9 mouse cellular contexts compared by ENCODE assay signal in genomic region chr11:109441119-109441518, GRCm38 (mm10). TPM values are rescaled to one million over a fixed set of nuclear protein-coding genes. Genes with fewer than 3 reads are reported as not detected.
DNase-seq lines count a peak whose midpoint lies in the region; ATAC-seq and TF ChIP-seq lines count a peak whose summit lies in the region.
"Had no signal": no experiment of that assay in that cellular context is flagged by ENCODE, and none has a peak within 500 bp of the region (broad histone marks: within the 10 kb centered on the region; RNA-seq: fewer than 3 reads in every experiment).

No protein-coding gene starts in this region.

- no peak overlapping the region for H3K27ac ChIP-seq in heart, embryonic 13.5 days (replicated peaks)
- no peak overlapping the region for H3K27ac ChIP-seq in heart, embryonic 10.5 days
- H3K27ac ChIP-seq in MEL (ENCODE audit: control insufficient read depth, low read depth, low read length), result no peak overlapping the region
- no peak overlapping the region for H3K27ac ChIP-seq in embryonic facial prominence, embryonic 14.5 days (replicated peaks; ENCODE audit: low read depth, low read length)

- WGBS in heart, embryonic 13.5 days, result 54% methylated on average over 3 of the region's 3 CpGs
- 58% methylated on average over 3 of the region's 3 CpGs for WGBS in heart, embryonic 10.5 days
- WGBS in embryonic facial prominence, embryonic 14.5 days, result 66% methylated on average over 3 of the region's 3 CpGs

- TF ChIP-seq POLR2A in MEL (IDR thresholded peaks at IDR 0.05; ENCODE audit: control insufficient read depth in 1 of 2, insufficient read depth in 1 of 2, low read depth in 1 of 2, low read length in 2 of 2, poor library complexity in 1 of 2), result no peak

- H3K79me2 ChIP-seq in MEL (ENCODE audit: control insufficient read depth, insufficient read depth, low read length, poor library complexity), result peaks cover 2% of the 10 kb centered on the region; the same call in 1 of the 2 replicates

- no peaks in the 10 kb centered on the region for H3K27me3 ChIP-seq in heart, embryonic 13.5 days (replicated peaks)
- H3K27me3 ChIP-seq in heart, embryonic 10.5 days (ENCODE audit: insufficient read depth, poor library complexity, severe bottlenecking), result no peaks in the 10 kb centered on the region
- H3K27me3 ChIP-seq in MEL (ENCODE audit: control insufficient read depth in 1 of 2, insufficient read depth in 2 of 2, low read length in 2 of 2), result no peaks in the 10 kb centered on the region
- H3K27me3 ChIP-seq in embryonic facial prominence, embryonic 14.5 days (replicated peaks; ENCODE audit: control insufficient read depth, insufficient read depth, low read length), result no peaks in the 10 kb centered on the region
- H3K27me3 ChIP-seq: megakaryocyte, embryonic 14.5 days had no signal

- TF ChIP-seq RAD21 in MEL (IDR thresholded peaks at IDR 0.05; ENCODE audit: low read depth, low read length), result peak; percentile 97

- TF ChIP-seq EP300 in MEL (IDR thresholded peaks at IDR 0.05; ENCODE audit: low read depth in 1 of 2, low read length in 2 of 2), result no peak; a peak in 1 of 4 replicates

- DNase-seq in heart, embryonic 10.5 days (ENCODE audit: low spot score), result no peak
- peak; percentile 86 for DNase-seq in A20 (ENCODE audit: low read depth, low spot score)
- DNase-seq in MEL (ENCODE audit: low read depth, low spot score), result peak; percentile 89
- peak; percentile 22 for DNase-seq in embryonic facial prominence, embryonic 14.5 days (ENCODE audit: low spot score)
- DNase-seq in urinary bladder, postnatal 36 days (ENCODE audit: low spot score in 2 of 2), result no peak
- no peak for DNase-seq in right cerebral cortex, adult 2 months (ENCODE audit: low spot score in 2 of 2)

- ATAC-seq in heart, embryonic 13.5 days (ENCODE audit: extremely low read depth, insufficient number of reproducible peaks, low FRiP score, low TSS enrichment), result no peak
- no peak for ATAC-seq in embryonic facial prominence, embryonic 14.5 days (ENCODE audit: low read depth)
- peak; percentile 53 for ATAC-seq in megakaryocyte, adult 5-6 weeks (ENCODE audit: poor library complexity, severe bottlenecking)

- peaks cover 28% of the 10 kb centered on the region for H3K4me1 ChIP-seq in heart, embryonic 13.5 days
- H3K4me1 ChIP-seq in heart, embryonic 10.5 days, result peaks cover 29% of the 10 kb centered on the region
- peaks cover 0 to 7% of the 10 kb centered on the region in 2 experiments; a peak in 3 of 4 replicates for H3K4me1 ChIP-seq in MEL (ENCODE audit: control insufficient read depth in 1 of 2, insufficient read depth in 2 of 2, low read length in 2 of 2)
- H3K4me1 ChIP-seq in embryonic facial prominence, embryonic 14.5 days (ENCODE audit: control insufficient read depth, insufficient read depth, low read length), result no peaks in the 10 kb centered on the region; the same call in 1 of the 2 replicates

- TF ChIP-seq CTCF in MEL (IDR thresholded peaks at IDR 0.05 in 2 of 3, conservative IDR thresholded peaks at IDR 0.05 in 1 of 3; ENCODE audit: control insufficient read depth in 1 of 3, insufficient read depth in 1 of 3, low read depth in 2 of 3, low read length in 3 of 3, poor library complexity in 1 of 3, severe bottlenecking in 1 of 3), result peak in 2 of 3 experiments; percentile 81 to 83; a peak in 5 of 6 replicates

- H3K9ac ChIP-seq in heart, embryonic 13.5 days, result no peak overlapping the region
- no peak overlapping the region; the same call in 1 of the 2 replicates for H3K9ac ChIP-seq in MEL (ENCODE audit: control insufficient read depth, low read depth, low read length, poor library complexity, severe bottlenecking)
- no peak overlapping the region for H3K9ac ChIP-seq in embryonic facial prominence, embryonic 14.5 days (ENCODE audit: low read depth, low read length)

- peak overlapping the region; percentile 93; the same call in 1 of the 2 replicates for H3K4me2 ChIP-seq in heart, embryonic 13.5 days
- H3K4me2 ChIP-seq in embryonic facial prominence, embryonic 14.5 days (ENCODE audit: low read depth, low read length), result no peak overlapping the region

- no peaks in the 10 kb centered on the region for H3K9me3 ChIP-seq in heart, embryonic 13.5 days
- no peaks in the 10 kb centered on the region for H3K9me3 ChIP-seq in heart, embryonic 10.5 days
- no peaks in the 10 kb centered on the region for H3K9me3 ChIP-seq in MEL (replicated peaks; ENCODE audit: insufficient read depth, low read length)
- H3K9me3 ChIP-seq in embryonic facial prominence, embryonic 14.5 days (ENCODE audit: control insufficient read depth, low read length), result no peaks in the 10 kb centered on the region
- H3K9me3 ChIP-seq: megakaryocyte, embryonic 14.5 days had no signal

- no peak overlapping the region for H3K4me3 ChIP-seq in heart, embryonic 13.5 days
- H3K4me3 ChIP-seq in heart, embryonic 10.5 days, result no peak overlapping the region
- H3K4me3 ChIP-seq in MEL (ENCODE audit: control insufficient read depth in 1 of 2, insufficient read depth in 1 of 2, low read depth in 2 of 2, low read length in 2 of 2), result no peak overlapping the region; a peak in 1 of 4 replicates
- no peak overlapping the region for H3K4me3 ChIP-seq in embryonic facial prominence, embryonic 14.5 days (ENCODE audit: low read depth, low read length)

- peaks cover 20% of the 10 kb centered on the region for H3K36me3 ChIP-seq in heart, embryonic 13.5 days
- peaks cover 16% of the 10 kb centered on the region for H3K36me3 ChIP-seq in heart, embryonic 10.5 days
- H3K36me3 ChIP-seq in MEL (ENCODE audit: control insufficient read depth in 1 of 2, insufficient read depth in 2 of 2, low read length in 2 of 2), result peaks cover 0 to 8% of the 10 kb centered on the region in 2 experiments; a peak in 1 of 4 replicates
- H3K36me3 ChIP-seq in embryonic facial prominence, embryonic 14.5 days (ENCODE audit: control insufficient read depth, insufficient read depth, low read length), result peaks cover 19% of the 10 kb centered on the region

TF ChIP-seq in MEL, 35 proteins besides CTCF, POLR2A, EP300 and RAD21 (continues in another document):
- TF ChIP-seq SMC3 (IDR thresholded peaks at IDR 0.05; ENCODE audit: low read depth, low read length) (peak; percentile 98), MYB (IDR thresholded peaks at IDR 0.05; ENCODE audit: low read depth, low read length) (no peak), RCOR1 (IDR thresholded peaks at IDR 0.05; ENCODE audit: low read depth, low read length) (0 out of 2 replicates have a peak, but pooled peaks have one; percentile 19), SIN3A (IDR thresholded peaks at IDR 0.05; ENCODE audit: low read length) (peak; percentile 72), ZKSCAN1 (IDR thresholded peaks at IDR 0.05; ENCODE audit: low read depth, low read length) (no peak), ELF1 (IDR thresholded peaks at IDR 0.05; ENCODE audit: low read depth, low read length) (peak; percentile 18; the same call in 1 of the 2 replicates), ZC3H11A (IDR thresholded peaks at IDR 0.05; ENCODE audit: low read depth, low read length) (peak; percentile 98), JUND (IDR thresholded peaks at IDR 0.05; ENCODE audit: low read depth, low read length) (peak; percentile 65; the same call in 1 of the 2 replicates), GABPA (IDR thresholded peaks at IDR 0.05; ENCODE audit: low read depth, low read length) (no peak), MYC (IDR thresholded peaks at IDR 0.05; ENCODE audit: low read depth, low read length) (0 out of 2 replicates have a peak, but pooled peaks have one; percentile 72)

RNA-seq across cellular contexts. Expression of gene Amz2, which starts 15.4 kb away (rescaled TPM):
- polyA plus RNA-seq in heart, embryonic 13.5 days (2015; fragmentation: Nextera tagmentation; extraction: Ambion mirVana), result 33.4 and 38.1 TPM in 2 replicates
- 35.4 and 37.1 TPM in 2 replicates for polyA plus RNA-seq in heart, embryonic 10.5 days (2016; fragmentation: Nextera tagmentation; extraction: Ambion mirVana)
- total RNA-seq in MEL (2012; rRNA removed), result 40.2 and 41.6 TPM in 2 replicates
- 1,000 to 10,000 TPM in 1 of 2 experiments, 10 to 100 TPM in 1; 47.1 to 1,743 TPM for polyA plus RNA-seq in MEL (2012; ENCODE audit: insufficient read depth in 1 of 2, insufficient read length in 2 of 2, low read depth in 1 of 2, low replicate concordance in 2 of 2, missing spikeins in 1 of 2)
- polyA plus RNA-seq in embryonic facial prominence, embryonic 14.5 days (2014; fragmentation: Nextera tagmentation; extraction: Ambion mirVana), result 39.3 and 40.9 TPM in 2 replicates
- 19.2 and 26.5 TPM in 2 replicates for total RNA-seq in megakaryocyte, adult 5-6 weeks (2015)
- total RNA-seq in megakaryocyte, adult 5-6 weeks (2017), result 51.3 and 51.7 TPM in 2 replicates

RNA-seq across cellular contexts. Expression of gene 9930022D16Rik, which starts 27.4 kb away (rescaled TPM):
- 0.05 TPM in 1 of 2 replicates, not detected in the other for polyA plus RNA-seq in heart, embryonic 13.5 days (2015; fragmentation: Nextera tagmentation; extraction: Ambion mirVana)
- not detected in 2 replicates for polyA plus RNA-seq in heart, embryonic 10.5 days (2016; fragmentation: Nextera tagmentation; extraction: Ambion mirVana)
- total RNA-seq in MEL (2012; rRNA removed), result 0.04 and 0.10 TPM in 2 replicates
- not detected for polyA plus RNA-seq in MEL (2012; ENCODE audit: insufficient read depth in 1 of 2, insufficient read length in 2 of 2, low read depth in 1 of 2, low replicate concordance in 2 of 2, missing spikeins in 1 of 2)
- polyA plus RNA-seq in embryonic facial prominence, embryonic 14.5 days (2014; fragmentation: Nextera tagmentation; extraction: Ambion mirVana), result 0.08 TPM in 1 of 2 replicates, not detected in the other
- total RNA-seq in megakaryocyte, adult 5-6 weeks (2015), result 0.07 TPM in 1 of 2 replicates, not detected in the other
- 0.08 TPM in 1 of 2 replicates, not detected in the other for total RNA-seq in megakaryocyte, adult 5-6 weeks (2017)

RNA-seq across cellular contexts. Expression of gene Arsg, which starts 32.1 kb away (rescaled TPM):
- polyA plus RNA-seq in heart, embryonic 13.5 days (2015; fragmentation: Nextera tagmentation; extraction: Ambion mirVana), result 3.8 and 3.9 TPM in 2 replicates
- 3.3 and 4.6 TPM in 2 replicates for polyA plus RNA-seq in heart, embryonic 10.5 days (2016; fragmentation: Nextera tagmentation; extraction: Ambion mirVana)
- 3.7 and 3.9 TPM in 2 replicates for total RNA-seq in MEL (2012; rRNA removed)
- 1 to 10 TPM in 1 of 2 experiments, not detected in 1; 5.2 TPM for polyA plus RNA-seq in MEL (2012; ENCODE audit: insufficient read depth in 1 of 2, insufficient read length in 2 of 2, low read depth in 1 of 2, low replicate concordance in 2 of 2, missing spikeins in 1 of 2)
- 4.3 and 4.7 TPM in 2 replicates for polyA plus RNA-seq in embryonic facial prominence, embryonic 14.5 days (2014; fragmentation: Nextera tagmentation; extraction: Ambion mirVana)
- 4.9 and 6.2 TPM in 2 replicates for total RNA-seq in megakaryocyte, adult 5-6 weeks (2015)
- 6.2 and 7.5 TPM in 2 replicates for total RNA-seq in megakaryocyte, adult 5-6 weeks (2017)

RNA-seq across cellular contexts. Expression of gene Slc16a6, which starts 32.3 kb away (rescaled TPM):
- 9.6 and 9.7 TPM in 2 replicates for polyA plus RNA-seq in heart, embryonic 13.5 days (2015; fragmentation: Nextera tagmentation; extraction: Ambion mirVana)
- polyA plus RNA-seq in heart, embryonic 10.5 days (2016; fragmentation: Nextera tagmentation; extraction: Ambion mirVana), result 12.7 and 16.5 TPM in 2 replicates
- total RNA-seq in MEL (2012; rRNA removed), result 29.6 and 34.0 TPM in 2 replicates
- polyA plus RNA-seq in MEL (2012; ENCODE audit: insufficient read depth in 1 of 2, insufficient read length in 2 of 2, low read depth in 1 of 2, low replicate concordance in 2 of 2, missing spikeins in 1 of 2), result 10 to 100 TPM in 1 of 2 experiments, not detected in 1; 41.6 TPM
- polyA plus RNA-seq in embryonic facial prominence, embryonic 14.5 days (2014; fragmentation: Nextera tagmentation; extraction: Ambion mirVana), result 5.6 and 7.9 TPM in 2 replicates
- total RNA-seq in megakaryocyte, adult 5-6 weeks (2015), result 27.4 and 27.6 TPM in 2 replicates
- 10.5 and 14.7 TPM in 2 replicates for total RNA-seq in megakaryocyte, adult 5-6 weeks (2017)

Comparison
In these comparisons a context has a peak if more than half of its experiments do, and no peak if none do; other contexts are left out.
1. DNase-seq: peak in A20 (single experiment), MEL (single experiment) and embryonic facial prominence, embryonic 14.5 days (single experiment); none in heart, embryonic 10.5 days (single experiment), urinary bladder, postnatal 36 days (0 of 2) and right cerebral cortex, adult 2 months (0 of 2).